Mouse (Mus musculus) urinary bladder, postnatal 36 days (tissue): ENCODE measurements at regions not wholly inside any gene's neighbourhood (a gene's known extent, or its start where the extent isn't known, plus 50 kb on each side); places are given as distances from the start of the nearest gene placed in this dataset.
"Not testable (repeated sequence)": the region's sequence is repeated elsewhere in the genome, so short reads cannot be mapped to it uniquely, and the experiment has no call there.

ENCODE experiments used
- DNase-seq, 2 experiments: peaks; one replicate each; pipeline ENCODE4 v3.0.0; 2022; ENCODE audit warnings: low spot score in 2 of 2, mixed read lengths in 1 of 2

GRCm38 (mm10) chr3:8005684-8006083 is 1385.4 kb upstream of the 1700008P02Rik start:
- not testable (repeated sequence) for DNase-seq

- DNase-seq = no peak
Measured at GRCm38 (mm10) chr3:8004271-8004670, 1384.0 kb upstream of the 1700008P02Rik start.

GRCm38 (mm10) chr3:8001027-8001426 is 1380.8 kb upstream of the 1700008P02Rik start:
- no peak for DNase-seq

- no peak for DNase-seq
Measured at GRCm38 (mm10) chr3:7992322-7992721, 1372.1 kb upstream of the 1700008P02Rik start.

- no peak for DNase-seq
Measured at GRCm38 (mm10) chr3:7973287-7973686, 1353.0 kb upstream of the 1700008P02Rik start.

GRCm38 (mm10) chr3:7953911-7954310 is 1333.7 kb upstream of the 1700008P02Rik start:
- DNase-seq = no peak

GRCm38 (mm10) chr3:7943646-7944381 is 1323.6 kb upstream of the 1700008P02Rik start:
- no peak for DNase-seq
